Mouse (Mus musculus) kidney, postnatal 4 days (tissue): Measurements from ENCODE around the gene Rhox4f.
"Not testable (repeated sequence)": the region's sequence is repeated elsewhere in the genome, so short reads cannot be mapped to it uniquely, and the experiment has no call there.

Source experiments
- DNase-seq, 2 experiments: peaks; one replicate each; pipeline ENCODE4 v3.0.0; 2021; ENCODE audit warnings: mixed read lengths in 2 of 2

Gene Rhox4f

GRCm38 (mm10) chrX:37607604-37608003 is at the start of gene Rhox4f:
TSS of gene Rhox4f (minus strand) at chrX:37607704.
- DNase-seq, result not testable (repeated sequence)

- DNase-seq, result not testable (repeated sequence)
Observed at GRCm38 (mm10) chrX:37651227-37651626, 43.7 kb upstream of the Rhox4f start, which contains the start of gene Rhox4g. TSS of gene Rhox4g (minus strand) at chrX:37651327.

- DNase-seq, result not testable (repeated sequence)
Observed at GRCm38 (mm10) chrX:37643370-37643769, 35.9 kb upstream of the Rhox4f start, which contains the start of gene Rhox2g. TSS of gene Rhox2g (minus strand) at chrX:37643470.

- not testable (repeated sequence) for DNase-seq
Observed at GRCm38 (mm10) chrX:37628512-37628911, 21.0 kb upstream of the Rhox4f start, which contains the start of gene Rhox3g. TSS of gene Rhox3g (minus strand) at chrX:37628612.

DNA sequence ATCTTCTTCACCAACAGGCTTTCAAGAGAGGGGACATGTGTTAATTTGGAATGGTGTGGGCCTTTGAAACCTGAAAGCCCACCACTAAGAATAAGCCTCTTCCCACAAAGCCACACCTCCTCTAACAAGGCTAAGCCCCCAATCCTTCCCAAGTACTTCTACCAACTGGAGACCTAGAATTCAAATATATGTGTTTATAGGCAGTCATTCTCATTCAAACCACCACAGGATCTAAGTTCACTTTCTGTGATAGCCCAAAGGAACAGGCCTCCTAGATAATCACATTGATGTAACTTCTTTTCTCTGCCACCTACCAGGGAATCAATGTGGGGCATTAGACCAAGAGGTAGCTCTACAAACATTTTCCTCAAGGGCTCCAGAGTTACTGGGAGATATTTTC is 26.8 kb downstream of the Rhox4f start, which contains the start of gene Rhox3f:
Gene Rhox3f (plus strand): TSS at position 301 of the 400 bp plus-strand sequence.
- DNase-seq, result not testable (repeated sequence)

DNA sequence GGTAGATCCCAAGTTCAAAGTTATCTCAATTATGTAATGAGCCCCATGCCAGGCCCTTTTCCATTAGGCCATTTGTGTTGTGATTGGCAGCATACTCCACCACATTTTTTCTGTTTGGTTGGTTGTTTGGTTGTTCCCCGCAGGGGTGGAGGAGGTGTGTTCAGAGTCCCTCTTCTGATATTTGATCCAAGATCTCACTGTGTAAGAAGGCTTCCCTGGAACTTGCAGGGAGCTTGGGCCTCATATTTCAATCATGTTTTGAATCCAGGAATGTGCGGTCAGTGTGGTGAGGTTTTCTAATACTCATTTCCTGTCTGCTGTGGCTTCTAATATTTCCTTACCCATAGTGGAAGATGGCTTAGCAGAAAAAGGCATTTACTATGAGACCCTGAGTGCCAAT is 34.9 kb downstream of the Rhox4f start:
- DNase-seq, result not testable (repeated sequence)

DNA sequence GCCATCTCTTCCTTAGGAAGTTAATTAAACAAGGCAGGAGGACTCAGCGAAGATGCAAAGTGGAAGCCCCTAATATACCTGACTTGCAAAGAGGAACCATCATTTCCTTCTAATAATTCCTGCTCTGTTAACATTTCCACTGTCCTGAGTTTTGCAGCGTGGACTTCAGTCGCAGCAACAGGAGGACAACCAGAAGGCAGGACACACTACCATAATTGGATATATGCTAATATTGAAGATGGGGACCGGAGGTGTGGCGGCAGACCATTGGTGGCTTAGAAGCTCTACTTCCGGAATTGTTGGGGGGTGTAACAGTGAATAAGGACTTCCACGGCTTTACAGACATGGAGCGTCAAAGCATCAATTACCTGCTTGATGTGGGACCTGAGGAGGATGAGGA is 36.4 kb downstream of the Rhox4f start, which contains the start of gene Rhox2f:
Gene Rhox2f (plus strand): TSS at position 301 of the 400 bp plus-strand sequence.
- DNase-seq, result not testable (repeated sequence)

DNA sequence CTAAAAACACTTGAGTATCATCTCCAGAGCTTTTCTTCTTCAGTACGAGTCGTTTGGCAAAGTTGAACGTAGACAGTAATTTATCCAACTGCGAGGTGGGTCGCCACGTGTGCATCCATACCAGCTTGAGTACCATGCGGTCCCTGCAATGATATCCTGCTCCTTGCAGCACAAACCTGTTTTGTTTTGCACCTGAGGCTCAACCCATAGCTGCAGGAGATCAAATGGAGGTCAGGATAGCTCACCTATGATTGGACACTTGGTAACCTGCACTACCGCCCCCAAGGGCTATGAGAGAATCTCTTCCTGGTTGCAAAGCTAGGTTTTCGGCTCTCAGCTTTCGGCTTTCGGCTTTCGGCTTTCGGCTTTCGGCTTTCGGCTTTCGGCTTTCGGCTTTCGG is 50.4 kb downstream of the Rhox4f start, which contains the start of gene Rhox4e:
Gene Rhox4e (plus strand): TSS at position 301 of the 400 bp plus-strand sequence.
- DNase-seq, result not testable (repeated sequence)
